Mouse (Mus musculus) heart, adult 2 months (tissue): ENCODE results near the gene Pld4.
A peak's percentile ranks its signal among the peaks of the same experiment; 100 is the strongest.

ENCODE experiments used
- CTCF ChIP-seq: fragments of 200-600 bp; IDR thresholded peaks from 2 replicates; pipeline ENCODE4 v1.8.1; 2022; ENCODE audit warnings: antibody characterized with exemption, mild to moderate bottlenecking, moderate library complexity
- POLR2A ChIP-seq: fragments of 200-500 bp; IDR thresholded peaks from 2 replicates; pipeline ENCODE4 v1.6.1; 2011; ENCODE audit warnings: mild to moderate bottlenecking, low read depth, low read length, control low read depth; ENCODE audit not compliant: insufficient read depth

DNA sequence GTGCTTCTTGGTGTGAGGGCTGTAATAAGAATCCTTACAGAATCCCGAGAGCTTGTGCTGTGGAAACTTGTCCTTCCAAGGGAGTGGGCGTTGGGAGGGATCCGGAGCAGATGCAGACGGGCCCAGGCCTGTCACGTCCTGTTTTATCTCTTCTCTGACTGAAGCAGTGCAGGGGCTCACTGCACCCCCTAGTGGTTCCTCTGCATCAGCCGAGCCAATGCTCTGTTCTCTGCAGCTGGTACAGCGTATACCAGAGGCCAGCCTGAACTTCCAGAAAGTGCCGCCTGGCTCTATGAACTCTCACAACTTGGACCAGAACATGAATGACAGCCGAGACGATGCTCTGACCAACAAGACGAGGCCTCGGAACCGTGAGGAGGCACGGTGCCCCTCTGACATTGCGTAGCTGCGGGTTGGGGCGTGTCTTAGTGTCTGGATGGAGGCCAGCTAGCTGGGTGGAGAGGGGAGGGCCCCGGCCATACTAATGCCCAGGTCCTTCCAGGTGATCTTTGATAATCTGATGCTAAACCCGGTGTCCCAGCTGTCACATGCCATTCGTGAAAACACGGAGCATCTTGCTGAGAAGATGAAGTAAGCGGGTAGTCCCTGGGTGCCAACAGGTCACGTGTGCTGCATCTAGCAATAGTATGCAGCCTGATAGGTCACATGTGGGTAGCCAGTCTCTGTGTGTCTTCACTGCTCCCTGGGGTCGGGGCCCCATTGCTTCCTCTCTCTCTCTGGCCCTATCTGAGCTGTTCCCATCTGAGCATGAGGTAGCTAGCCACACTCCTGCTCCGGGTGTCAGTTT lies 17.1 kb upstream of the Pld4 start:
- no peak; the same call in 1 of the 2 replicates for TF ChIP-seq CTCF
- TF ChIP-seq POLR2A: peak; percentile 37; the same call in 1 of the 2 replicates
